Mouse (Mus musculus) heart, embryonic 16.5 days (tissue): ENCODE results near the gene Zfp609. TPM values are rescaled to one million over a fixed set of nuclear protein-coding genes. Genes with fewer than 3 reads are reported as not detected.

Experiments
- ATAC-seq: fragments of 200-750 bp; cut with Nextera tagmentation; replicated peaks from 2 replicates; pipeline ENCODE4 v1.8.0; 2017; ENCODE audit warnings: moderate number of reproducible peaks; ENCODE audit not compliant: insufficient read depth, low FRiP score; ENCODE audit errors: extremely low read depth
- H3K27ac ChIP-seq: fragments of 300-500 bp; sonication (generic); 2 replicates; pipeline ENCODE4 v1.5.1; 2014; ENCODE audit warnings: mild to moderate bottlenecking, low read length, control low read depth, moderate library complexity
- H3K27me3 ChIP-seq: fragments of 300-500 bp; sonication (generic); 2 replicates; pipeline ENCODE4 v1.6.1; 2014; ENCODE audit warnings: low read length, mixed read lengths; ENCODE audit not compliant: control insufficient read depth, insufficient read depth
- H3K36me3 ChIP-seq: fragments of 300-500 bp; sonication (generic); 2 replicates; pipeline ENCODE4 v1.6.1; 2014; ENCODE audit not compliant: control insufficient read depth, insufficient read depth
- H3K4me1 ChIP-seq: fragments of 300-500 bp; sonication (generic); 2 replicates; pipeline ENCODE4 v1.6.1; 2014; ENCODE audit warnings: low read length, mixed read lengths; ENCODE audit not compliant: control insufficient read depth, insufficient read depth
- H3K4me2 ChIP-seq: fragments of 300-500 bp; sonication (generic); 2 replicates; pipeline ENCODE4 v1.6.1; 2014; ENCODE audit warnings: low read depth, mild to moderate bottlenecking, control low read depth, low read length
- H3K4me3 ChIP-seq: fragments of 300-500 bp; sonication (generic); 2 replicates; pipeline ENCODE4 v1.5.1; 2014; ENCODE audit warnings: mild to moderate bottlenecking, control low read depth, low read length
- H3K9ac ChIP-seq: fragments of 300-500 bp; sonication (generic); 2 replicates; pipeline ENCODE4 v1.6.1; 2014; ENCODE audit warnings: low read length, control low read depth
- H3K9me3 ChIP-seq: fragments of 300-500 bp; sonication (generic); replicated peaks from 2 replicates; pipeline ENCODE4 v1.6.1; 2016; ENCODE audit warnings: low read length; ENCODE audit not compliant: control insufficient read depth
- WGBS: fragments of 180-500 bp; shearing (Covaris S2); extraction: QIAGEN DNeasy Blood & Tissue Kit; methylation state at CpG from one replicate; pipeline ENCODE4 v1.1.7; 2014; 5-methylcytosine and 5-hydroxymethylcytosine counted together
- polyA plus RNA-seq: library from polyadenylated mRNA; unstranded; fragments of >200 nt; fragmentation: Nextera tagmentation; extraction: Ambion mirVana; gene quantifications from 2 replicates; pipeline ENCODE4 v1.2.1, GENCODE M21; 2015

Zfp609 gene
- polyA plus RNA-seq, 1 experiment from 2014 or later, result 4.2 TPM

- no peak for ATAC-seq
- Histone ChIP-seq H3K4me3 (no peak overlapping the region), H3K4me2 (no peak overlapping the region), H3K27ac (no peak overlapping the region; the same call in 1 of the 2 replicates), H3K4me1 (peaks cover 36% of the 10 kb centered on the region), H3K36me3 (peaks cover 6% of the 10 kb centered on the region; the same call in 1 of the 2 replicates), H3K9ac (no peak overlapping the region), H3K27me3 (no peaks in the 10 kb centered on the region), H3K9me3 (no peaks in the 10 kb centered on the region)
- WGBS, result 31% methylated on average over 2 of the region's 2 CpGs
These were observed 31.7 kb downstream of the Zfp609 start for GRCm38 (mm10) chr9:65795651-65796050.

GRCm38 (mm10) chr9:65794313-65794712 lies 33.1 kb downstream of the Zfp609 start:
- Histone ChIP-seq H3K27ac (no peak overlapping the region), H3K9me3 (no peaks in the 10 kb centered on the region), H3K4me1 (peaks cover 36% of the 10 kb centered on the region), H3K27me3 (no peaks in the 10 kb centered on the region), H3K36me3 (peaks cover 6% of the 10 kb centered on the region; the same call in 1 of the 2 replicates), H3K9ac (no peak overlapping the region), H3K4me2 (no peak overlapping the region), H3K4me3 (no peak overlapping the region)
- 89% methylated on average over 7 of the region's 7 CpGs for WGBS
- no peak for ATAC-seq

- Histone ChIP-seq H3K4me3 (no peak overlapping the region), H3K27ac (no peak overlapping the region), H3K9me3 (no peaks in the 10 kb centered on the region), H3K27me3 (no peaks in the 10 kb centered on the region), H3K36me3 (peaks cover 6% of the 10 kb centered on the region; the same call in 1 of the 2 replicates), H3K4me1 (peaks cover 43% of the 10 kb centered on the region), H3K4me2 (no peak overlapping the region), H3K9ac (no peak overlapping the region)
- 86% methylated on average over 3 of the region's 3 CpGs for WGBS
- no peak for ATAC-seq
These were observed 33.9 kb downstream of the Zfp609 start for GRCm38 (mm10) chr9:65793506-65793905.

GRCm38 (mm10) chr9:65793086-65793485 lies 34.3 kb downstream of the Zfp609 start:
- no peak overlapping the region for H3K4me3 ChIP-seq
- no peak for ATAC-seq
- H3K4me2 ChIP-seq, result no peak overlapping the region
- no peaks in the 10 kb centered on the region for H3K9me3 ChIP-seq
- H3K27me3 ChIP-seq, result no peaks in the 10 kb centered on the region
- 68% methylated on average over 3 of the region's 3 CpGs for WGBS
- peaks cover 6% of the 10 kb centered on the region; the same call in 1 of the 2 replicates for H3K36me3 ChIP-seq
- no peak overlapping the region for H3K9ac ChIP-seq
- H3K4me1 ChIP-seq, result peaks cover 47% of the 10 kb centered on the region
- no peak overlapping the region for H3K27ac ChIP-seq

- peaks cover 6% of the 10 kb centered on the region; the same call in 1 of the 2 replicates for H3K36me3 ChIP-seq
- H3K27ac ChIP-seq, result no peak overlapping the region
- H3K4me1 ChIP-seq, result peaks cover 59% of the 10 kb centered on the region
- ATAC-seq, result no peak
- no peaks in the 10 kb centered on the region for H3K27me3 ChIP-seq
- H3K4me2 ChIP-seq, result no peak overlapping the region
- no peaks in the 10 kb centered on the region for H3K9me3 ChIP-seq
- no peak overlapping the region for H3K9ac ChIP-seq
- no peak overlapping the region for H3K4me3 ChIP-seq
These were observed 35.5 kb downstream of the Zfp609 start for GRCm38 (mm10) chr9:65791846-65792245.

GRCm38 (mm10) chr9:65791106-65791505 lies 36.3 kb downstream of the Zfp609 start:
- Histone ChIP-seq H3K9ac (no peak overlapping the region), H3K27ac (peak overlapping the region; percentile 11), H3K9me3 (no peaks in the 10 kb centered on the region), H3K36me3 (peaks cover 6% of the 10 kb centered on the region; the same call in 1 of the 2 replicates), H3K4me2 (no peak overlapping the region), H3K27me3 (no peaks in the 10 kb centered on the region), H3K4me3 (no peak overlapping the region), H3K4me1 (peaks cover 61% of the 10 kb centered on the region)
- no peak for ATAC-seq
- 49% methylated on average over 4 of the region's 4 CpGs for WGBS

GRCm38 (mm10) chr9:65789788-65790187 lies 37.6 kb downstream of the Zfp609 start:
- 88% methylated on average over 3 of the region's 3 CpGs for WGBS
- Histone ChIP-seq H3K27me3 (no peaks in the 10 kb centered on the region), H3K27ac (no peak overlapping the region)

GRCm38 (mm10) chr9:65788556-65788955 lies 38.8 kb downstream of the Zfp609 start:
- Histone ChIP-seq H3K27ac (no peak overlapping the region; the same call in 1 of the 2 replicates), H3K9me3 (no peaks in the 10 kb centered on the region), H3K4me3 (no peak overlapping the region), H3K36me3 (no peaks in the 10 kb centered on the region), H3K4me1 (peaks cover 60% of the 10 kb centered on the region), H3K9ac (no peak overlapping the region), H3K4me2 (no peak overlapping the region), H3K27me3 (no peaks in the 10 kb centered on the region)
- no peak for ATAC-seq
- WGBS, result 57% methylated on average over 4 of the region's 4 CpGs

More at GRCm38 (mm10) chr9:65789788-65790187, 37.6 kb downstream of the Zfp609 start:
- H3K4me2 ChIP-seq, result no peak overlapping the region
- peaks cover 6% of the 10 kb centered on the region; the same call in 1 of the 2 replicates for H3K36me3 ChIP-seq
- peaks cover 57% of the 10 kb centered on the region for H3K4me1 ChIP-seq
- no peaks in the 10 kb centered on the region for H3K9me3 ChIP-seq
- no peak for ATAC-seq
- no peak overlapping the region for H3K4me3 ChIP-seq
- H3K9ac ChIP-seq, result no peak overlapping the region

GRCm38 (mm10) chr9:65787829-65788344 lies 39.5 kb downstream of the Zfp609 start:
- peak overlapping the region; percentile 3; the same call in 1 of the 2 replicates for H3K9ac ChIP-seq
- no peaks in the 10 kb centered on the region for H3K27me3 ChIP-seq
- H3K36me3 ChIP-seq, result no peaks in the 10 kb centered on the region
- H3K4me2 ChIP-seq, result peak overlapping the region; percentile 49
- H3K4me1 ChIP-seq, result peaks cover 60% of the 10 kb centered on the region
- no peak for ATAC-seq
- peak overlapping the region; percentile 68 for H3K27ac ChIP-seq
- no peaks in the 10 kb centered on the region for H3K9me3 ChIP-seq
- no peak overlapping the region for H3K4me3 ChIP-seq
- WGBS, result 32% methylated on average over 4 of the region's 4 CpGs
